Mouse (Mus musculus) 416B (cell line): ENCODE results near the gene Khk.
A peak's percentile ranks its signal among the peaks of the same experiment; 100 is the strongest.

Experiments used
- DNase-seq: peaks from one replicate; pipeline ENCODE4 v3.0.0; 2011; ENCODE audit warnings: low read depth

The Khk gene

GRCm38 (mm10) chr5:30934725-30935461 is 13.7 kb downstream of the Khk start:
- peak; percentile 37 for DNase-seq

GRCm38 (mm10) chr5:30943004-30943403 is 21.8 kb downstream of the Khk start:
- DNase-seq, result peak; percentile 57

- no peak for DNase-seq
Measured at GRCm38 (mm10) chr5:30944344-30944743, 23.1 kb downstream of the Khk start.

- no peak for DNase-seq
Measured at GRCm38 (mm10) chr5:30944956-30945781, 23.9 kb downstream of the Khk start, which contains the start of gene Cgref1. Gene Cgref1, minus strand, starts transcription at chr5:30945591.

GRCm38 (mm10) chr5:30948620-30949019 is 27.4 kb downstream of the Khk start:
- no peak for DNase-seq

- DNase-seq, result peak; percentile 96
Measured at GRCm38 (mm10) chr5:30949654-30950326, 28.6 kb downstream of the Khk start.

- peak; percentile 26 for DNase-seq
Measured at GRCm38 (mm10) chr5:30950451-30950850, 29.2 kb downstream of the Khk start.

- DNase-seq, result no peak
Measured at GRCm38 (mm10) chr5:30950922-30951321, 29.7 kb downstream of the Khk start.

GRCm38 (mm10) chr5:30951706-30952105 is 30.5 kb downstream of the Khk start:
- no peak for DNase-seq

- DNase-seq, result no peak
Measured at GRCm38 (mm10) chr5:30952551-30952950, 31.3 kb downstream of the Khk start.

GRCm38 (mm10) chr5:30954065-30954464 is 32.8 kb downstream of the Khk start:
- DNase-seq, result no peak

GRCm38 (mm10) chr5:30954556-30954955 is 33.3 kb downstream of the Khk start:
- no peak for DNase-seq

- no peak for DNase-seq
Measured at GRCm38 (mm10) chr5:30955751-30956150, 34.5 kb downstream of the Khk start.

GRCm38 (mm10) chr5:30957891-30958290 is 36.7 kb downstream of the Khk start:
- DNase-seq, result no peak

- peak; percentile 15 for DNase-seq
Measured at GRCm38 (mm10) chr5:30959198-30959854, 38.1 kb downstream of the Khk start.

GRCm38 (mm10) chr5:30959966-30960501 is 38.8 kb downstream of the Khk start, which contains the start of gene Preb:
Gene Preb, minus strand, starts transcription at chr5:30960361.
- DNase-seq, result peak; percentile 96

- DNase-seq, result peak; percentile 33
Measured at GRCm38 (mm10) chr5:30960814-30961213, 39.6 kb downstream of the Khk start.

- peak; percentile 96 for DNase-seq
Measured at GRCm38 (mm10) chr5:30961545-30962505, 40.6 kb downstream of the Khk start.

- DNase-seq, result no peak
Measured at GRCm38 (mm10) chr5:30963916-30964315, 42.7 kb downstream of the Khk start.

GRCm38 (mm10) chr5:30966189-30966588 is 45.0 kb downstream of the Khk start:
- no peak for DNase-seq
